Mouse (Mus musculus): ENCODE results near the gene Sorbs1.

DNA sequence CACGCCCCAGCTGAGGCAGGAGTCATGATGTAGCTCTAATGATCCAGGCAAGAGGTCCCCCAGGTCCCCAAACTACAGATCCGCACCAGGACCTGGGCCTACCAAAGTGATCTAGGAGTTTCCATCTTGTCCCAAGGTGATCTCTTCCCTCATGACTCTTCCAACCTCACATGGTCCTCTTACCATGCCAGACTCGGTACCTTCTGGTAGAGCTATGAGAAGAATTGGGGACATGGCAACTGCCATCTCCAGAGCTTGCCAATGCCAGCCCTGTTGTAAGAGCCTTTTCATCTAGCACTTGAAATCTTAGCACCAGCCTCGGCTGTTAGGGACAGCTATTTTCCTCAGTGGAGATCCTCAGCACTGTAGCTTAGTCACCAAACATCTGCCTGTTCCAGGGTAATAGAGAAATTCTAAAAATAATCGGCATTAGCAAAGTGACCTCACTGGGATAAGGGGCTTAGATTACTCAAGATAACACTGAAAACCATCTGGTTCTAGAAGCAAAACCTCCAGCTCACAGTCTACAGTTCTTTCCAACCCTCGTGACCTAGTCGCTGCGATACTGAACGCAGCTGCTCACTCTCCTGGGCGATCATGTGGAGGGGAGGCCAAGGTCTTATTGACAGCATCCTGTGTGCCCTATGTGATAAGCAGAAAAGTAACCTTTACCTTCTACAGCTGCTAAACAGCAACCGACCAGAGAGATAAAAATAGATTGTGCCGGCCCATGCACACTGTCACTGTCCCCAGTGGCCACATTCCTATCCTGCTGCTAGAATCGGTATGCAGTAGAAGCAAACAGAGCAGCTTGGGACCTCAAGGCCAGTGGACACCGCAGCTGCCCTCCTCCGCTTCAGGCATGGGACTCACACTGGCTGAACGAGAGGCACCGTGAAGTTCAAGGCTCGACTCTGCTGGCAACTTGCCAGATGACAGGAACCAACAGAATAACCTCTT is 143.4 kb downstream of the Sorbs1 start:
- TF ChIP-seq POLR2A (IDR thresholded peaks at IDR 0.05; ENCODE audit: low read depth, low read length) = no peak
- TF ChIP-seq CTCF (IDR thresholded peaks at IDR 0.05; ENCODE audit: borderline replicate concordance, insufficient read depth, low read length) = no peak

Data from embryonic fibroblast, embryonic 13.5 days (primary cell).